Mouse (Mus musculus): Measurements from ENCODE around the gene Mgat5. TPM values are rescaled to one million over a fixed set of nuclear protein-coding genes. Genes with fewer than 3 reads are reported as not detected.

The Mgat5 gene
- total RNA-seq, 2 experiments from 2014 or later: 2.1 to 2.5 TPM

DNA sequence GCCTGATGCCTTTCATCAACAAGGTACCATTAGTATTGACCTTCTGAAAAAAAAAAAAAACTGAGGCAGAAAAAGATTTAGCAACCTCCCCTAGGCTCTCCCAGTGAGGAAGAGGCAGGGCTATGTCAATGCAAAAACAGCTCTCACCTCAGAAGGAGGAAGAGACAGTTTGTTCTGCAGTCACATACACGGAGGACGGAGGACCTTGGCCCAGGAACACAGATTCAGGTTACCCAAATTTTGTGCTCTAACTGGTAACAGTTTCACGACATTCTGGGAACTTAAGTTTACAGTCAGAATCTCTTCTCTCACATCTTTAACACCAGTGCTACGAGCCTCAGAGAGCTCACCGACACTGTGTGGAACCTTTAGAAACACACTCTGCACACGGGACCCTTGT, 307.9 kb downstream of the Mgat5 start:
- intact Hi-C loops (cut with DNase I; ENCODE audit: low total_unique reads): no loop called here
- DNase-seq: no peak

DNA sequence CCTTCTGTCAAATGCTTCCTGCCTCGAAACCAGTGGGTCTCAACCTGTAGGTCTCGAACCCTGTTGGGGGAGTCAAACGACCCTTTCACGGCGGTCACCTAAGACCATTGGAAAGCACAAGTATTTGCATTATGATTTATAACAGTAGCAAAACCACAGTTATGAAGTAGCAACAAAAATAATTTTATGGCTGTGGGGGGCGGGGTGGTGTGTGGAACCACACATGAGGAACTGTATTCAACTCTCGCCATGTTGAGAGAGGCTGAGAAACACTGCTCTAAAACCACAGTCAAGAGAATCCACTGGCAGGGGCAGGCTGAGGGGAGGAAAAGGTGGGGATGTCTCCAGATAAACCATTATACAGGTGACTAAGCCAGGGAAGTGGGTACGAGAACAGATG, 308.3 kb downstream of the Mgat5 start:
- intact Hi-C loops (cut with DNase I; ENCODE audit: low total_unique reads): no loop called here

DNA sequence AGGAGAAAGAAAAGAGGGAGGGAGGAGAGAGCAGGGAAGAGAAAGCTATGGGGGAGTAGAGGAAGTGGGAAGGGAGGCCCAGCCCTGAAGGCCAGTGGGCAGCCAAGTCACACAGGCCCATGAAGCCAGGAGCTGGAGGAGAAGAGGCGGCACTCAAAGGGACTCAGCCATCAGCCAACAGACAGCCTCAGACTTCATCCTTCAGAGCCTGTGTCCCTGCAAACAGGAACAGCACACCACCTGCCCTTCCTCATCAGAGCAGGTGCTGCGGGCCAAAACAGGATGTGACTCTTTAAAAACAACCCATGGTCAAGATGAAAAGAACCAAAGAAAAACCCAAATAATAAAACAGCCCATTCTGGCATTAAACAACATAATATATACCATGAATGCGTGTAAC, 308.8 kb downstream of the Mgat5 start:
- intact Hi-C loops (cut with DNase I; ENCODE audit: low total_unique reads): no loop called here

More for the DNA sequence above, 308.3 kb downstream of the Mgat5 start:
- no peak for DNase-seq

DNA sequence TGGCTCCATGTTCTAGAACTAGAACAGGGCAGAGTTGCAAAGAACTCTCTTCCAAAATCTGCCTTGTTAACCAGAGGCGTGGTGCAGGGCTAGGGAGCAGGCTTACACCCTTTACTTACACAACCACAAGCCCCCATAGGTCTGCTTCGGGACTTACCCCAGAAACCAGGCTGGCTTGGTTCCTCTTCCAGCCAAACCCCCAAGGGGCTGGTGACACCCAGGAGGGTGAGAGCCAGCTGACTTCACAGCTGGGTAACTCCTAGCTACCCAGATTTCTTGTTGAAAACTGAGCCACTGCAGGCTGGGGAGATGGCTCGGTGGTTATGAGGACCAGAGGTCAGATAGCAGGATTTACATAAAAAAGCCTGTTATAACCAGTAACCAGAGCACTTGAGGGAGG, 309.7 kb downstream of the Mgat5 start:
- intact Hi-C loops (cut with DNase I; ENCODE audit: low total_unique reads): no loop called here
- DNase-seq: no peak

More for the DNA sequence above, 308.8 kb downstream of the Mgat5 start:
- no peak for DNase-seq

DNA sequence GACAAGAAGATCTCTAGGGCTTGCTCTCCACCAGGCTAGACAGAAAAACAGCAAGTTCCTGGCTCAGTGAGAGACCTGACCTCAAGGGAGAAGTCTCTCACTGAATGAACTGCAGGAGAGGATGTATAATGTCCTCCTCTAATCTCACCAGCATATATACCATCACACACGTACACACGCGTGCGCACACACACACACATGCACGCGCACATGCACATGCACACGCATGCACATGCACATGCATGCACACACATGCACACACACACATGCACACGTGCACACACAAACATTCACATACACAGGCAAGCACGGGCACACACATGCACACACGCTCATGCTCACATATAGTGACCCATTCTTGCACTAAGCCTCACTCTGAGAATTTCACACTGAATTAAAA, 310.1 kb downstream of the Mgat5 start:
- intact Hi-C loops (cut with DNase I; ENCODE audit: low total_unique reads): no loop called here
- no peak for DNase-seq

DNA sequence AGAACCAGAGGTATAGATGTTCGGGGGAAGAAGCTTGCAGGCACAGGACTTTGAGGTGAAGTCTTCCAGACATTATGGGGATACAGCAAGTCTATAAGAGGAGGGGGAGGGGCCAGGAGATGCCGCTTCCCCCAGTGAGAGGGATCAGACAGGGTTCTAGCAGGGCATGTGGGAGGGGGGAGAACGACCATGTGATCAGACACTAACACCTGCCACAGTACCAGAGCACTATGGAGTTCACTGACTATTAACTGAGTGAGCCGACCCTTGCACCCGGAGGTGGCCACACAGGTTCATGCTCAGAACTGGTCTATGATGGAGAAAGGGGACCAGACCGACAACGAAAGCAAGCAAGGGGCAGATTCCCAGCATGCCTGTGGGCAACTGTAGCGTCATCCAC, 318.5 kb downstream of the Mgat5 start:
- intact Hi-C loops (cut with DNase I; ENCODE audit: low total_unique reads): no loop called here
- no peak for DNase-seq

DNA sequence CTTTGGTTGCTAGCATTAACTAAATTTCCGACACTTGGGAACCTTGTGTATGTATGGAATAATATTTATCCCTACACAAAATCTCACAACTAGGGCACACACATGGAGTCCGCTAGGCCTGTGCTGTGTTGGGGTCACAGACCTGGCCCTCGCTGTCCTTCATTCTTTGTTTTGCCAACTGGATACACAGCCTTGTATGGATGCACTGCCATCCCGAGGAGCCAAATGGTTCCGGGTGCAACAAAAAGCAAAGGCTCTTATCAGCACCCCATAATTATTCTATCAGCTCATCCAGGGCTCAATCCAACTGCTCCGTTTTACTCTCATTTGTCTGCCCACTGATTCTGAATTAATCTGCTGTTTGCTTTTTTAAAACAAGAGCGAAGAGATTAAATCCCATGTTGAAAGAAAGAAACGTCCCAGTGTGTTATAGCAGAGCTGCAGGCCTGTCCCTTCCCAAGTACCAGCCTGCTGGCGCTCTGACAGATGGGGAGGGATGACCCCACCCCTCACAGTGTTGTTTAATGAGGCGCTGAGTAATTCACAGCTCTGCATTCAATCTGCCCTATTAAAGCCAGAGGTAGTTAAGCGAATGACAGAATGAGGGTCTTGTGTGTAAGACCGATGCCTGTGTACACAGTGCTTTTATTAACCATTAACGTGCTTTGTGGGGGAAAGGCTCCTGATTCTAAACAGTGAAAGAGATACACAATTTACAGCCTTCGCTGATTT, 326.2 kb downstream of the Mgat5 start:
- no peak for DNase-seq
- intact Hi-C loops (cut with DNase I; ENCODE audit: low total_unique reads): no loop called here

DNA sequence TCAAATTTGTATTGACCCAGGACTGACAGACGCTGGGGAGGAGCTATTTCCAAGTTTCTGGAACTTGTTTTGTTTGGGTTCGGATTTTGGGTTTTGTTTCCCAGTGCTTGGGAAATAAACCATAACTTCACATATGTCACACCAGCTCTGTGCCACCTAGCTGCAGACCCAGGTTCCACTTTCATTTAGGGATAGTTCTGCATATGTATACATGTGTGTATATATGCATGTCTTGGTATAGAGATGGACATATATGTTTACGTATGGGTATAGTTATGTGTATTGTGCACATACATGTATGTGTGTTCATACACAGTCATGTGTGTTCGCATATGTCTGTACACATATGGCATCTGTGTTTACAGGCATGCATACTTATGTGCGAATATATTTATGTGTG, 326.9 kb downstream of the Mgat5 start:
- no peak for DNase-seq
- intact Hi-C loops (cut with DNase I; ENCODE audit: low total_unique reads): no loop called here

DNA sequence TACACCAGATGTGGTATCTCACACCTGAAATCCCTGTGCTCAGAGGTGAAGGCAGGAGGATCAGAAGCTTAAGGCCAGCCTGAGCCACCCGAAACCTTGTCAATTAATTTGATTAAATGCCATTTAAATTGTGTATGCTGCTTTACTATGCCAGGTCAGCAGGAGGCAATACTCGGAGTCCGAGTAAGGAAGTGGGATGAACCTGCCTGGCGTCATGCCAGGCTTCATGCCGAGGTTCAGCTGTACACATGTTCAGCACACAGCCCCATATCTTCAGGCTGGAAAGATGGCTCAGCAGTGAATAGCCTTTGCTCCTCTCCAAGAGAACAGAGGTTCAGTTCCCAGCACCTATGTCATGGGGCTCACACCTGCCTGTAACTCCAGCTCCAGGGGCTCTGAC, 331.6 kb downstream of the Mgat5 start:
- DNase-seq: no peak
- intact Hi-C loops (cut with DNase I; ENCODE audit: low total_unique reads): no loop called here

DNA sequence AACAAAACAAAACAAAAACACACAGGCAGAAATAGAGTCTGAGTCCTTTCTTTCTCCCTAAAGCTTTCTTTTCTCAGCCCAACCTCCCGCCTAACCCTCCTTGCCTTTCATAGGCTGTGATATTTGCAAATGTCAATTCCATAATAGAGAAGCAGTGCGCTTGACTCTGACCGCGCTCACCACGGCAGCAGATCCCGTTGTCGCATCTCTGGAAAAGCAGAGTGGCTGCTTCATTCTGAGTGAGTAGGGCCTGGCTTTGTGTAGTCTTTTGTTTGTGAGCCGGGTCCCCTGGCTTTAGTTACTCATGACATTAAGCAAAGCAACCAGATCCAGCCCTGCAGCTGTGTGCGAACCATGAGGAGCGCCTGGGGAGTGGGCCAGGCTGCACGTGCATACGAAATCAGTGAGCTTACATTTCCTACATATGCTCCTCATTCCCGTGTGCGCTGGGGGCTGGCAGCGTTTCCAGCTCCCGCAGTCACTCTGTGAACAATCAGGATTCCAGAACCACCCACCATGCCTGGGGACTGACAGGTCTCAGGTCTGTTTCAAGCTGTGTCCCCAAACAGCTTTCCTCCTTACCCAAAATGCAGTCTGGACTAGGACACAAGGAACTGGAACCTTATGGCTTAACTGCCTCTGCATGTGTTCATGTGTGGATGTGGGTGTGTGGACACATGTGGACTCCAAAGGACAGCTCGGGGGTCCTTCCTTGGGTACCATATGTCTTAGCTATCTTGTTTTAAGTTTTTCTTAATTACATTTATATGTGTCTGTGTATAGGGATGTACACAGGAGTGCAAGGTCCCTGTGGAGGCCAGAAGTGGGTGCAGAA, 332.6 kb downstream of the Mgat5 start:
- peak; percentile 14 for DNase-seq
- intact Hi-C loops (cut with DNase I; ENCODE audit: low total_unique reads): no loop called here
